Mouse (Mus musculus) intestine, postnatal 0 days (tissue): ENCODE measurements around the gene Rdh12. TPM values are rescaled to one million over a fixed set of nuclear protein-coding genes. Genes with fewer than 3 reads are reported as not detected.

ENCODE experiments used
- ATAC-seq: fragments of 200-750 bp; cut with Nextera tagmentation; 2 replicates; pipeline ENCODE4 v1.8.0; 2017; ENCODE audit warnings: mild to moderate bottlenecking, moderate TSS enrichment, moderate library complexity
- H3K27ac ChIP-seq: fragments of 300-500 bp; sonication (generic); 2 replicates; pipeline ENCODE4 v1.5.1; 2014; ENCODE audit warnings: mild to moderate bottlenecking, low read depth, low read length, moderate library complexity
- H3K27me3 ChIP-seq: fragments of 300-500 bp; sonication (generic); replicated peaks from 2 replicates; pipeline ENCODE4 v1.6.1; 2014; ENCODE audit warnings: low read length, mixed read lengths; ENCODE audit not compliant: control insufficient read depth, insufficient read depth
- H3K36me3 ChIP-seq: fragments of 300-500 bp; sonication (generic); 2 replicates; pipeline ENCODE4 v1.6.1; 2014; ENCODE audit warnings: mild to moderate bottlenecking, moderate library complexity; ENCODE audit not compliant: control insufficient read depth, insufficient read depth
- H3K4me1 ChIP-seq: fragments of 300-500 bp; sonication (generic); replicated peaks from 2 replicates; pipeline ENCODE4 v1.6.1; 2014; ENCODE audit warnings: antibody characterized with exemption, low read length, mixed read lengths; ENCODE audit not compliant: control insufficient read depth, insufficient read depth
- H3K4me2 ChIP-seq: fragments of 300-500 bp; sonication (generic); replicated peaks from 2 replicates; pipeline ENCODE4 v1.6.1; 2014; ENCODE audit warnings: low read depth, mild to moderate bottlenecking, moderate library complexity
- H3K4me3 ChIP-seq: fragments of 300-500 bp; sonication (generic); 2 replicates; pipeline ENCODE4 v1.5.1; 2014; ENCODE audit warnings: low read depth, low read length
- H3K9ac ChIP-seq: fragments of 300-500 bp; sonication (generic); 2 replicates; pipeline ENCODE4 v1.6.1; 2014; ENCODE audit warnings: mild to moderate bottlenecking, low read depth, low read length
- H3K9me3 ChIP-seq: fragments of 300-500 bp; sonication (generic); 2 replicates; pipeline ENCODE4 v1.6.1; 2016; ENCODE audit warnings: mixed run types; ENCODE audit not compliant: control insufficient read depth
- CTCF ChIP-seq: sonication (generic); IDR thresholded peaks from 2 replicates; pipeline ENCODE4 v1.5.1; 2016; ENCODE audit warnings: low read depth, mild to moderate bottlenecking, control low read depth, antibody characterized with exemption, moderate library complexity
- WGBS: fragments of 180-500 bp; shearing (Covaris S2); extraction: QIAGEN DNeasy Blood & Tissue Kit; methylation state at CpG from one replicate; pipeline ENCODE4 v1.1.7; 2014; 5-methylcytosine and 5-hydroxymethylcytosine counted together
- polyA plus RNA-seq: library from polyadenylated mRNA; unstranded; fragments of >200 nt; fragmentation: Nextera tagmentation; extraction: Ambion mirVana; gene quantifications from 2 replicates; pipeline ENCODE4 v1.2.1, GENCODE M21; 2015

Rdh12 gene
- polyA plus RNA-seq, 1 experiment from 2014 or later: 0.44 TPM

DNA sequence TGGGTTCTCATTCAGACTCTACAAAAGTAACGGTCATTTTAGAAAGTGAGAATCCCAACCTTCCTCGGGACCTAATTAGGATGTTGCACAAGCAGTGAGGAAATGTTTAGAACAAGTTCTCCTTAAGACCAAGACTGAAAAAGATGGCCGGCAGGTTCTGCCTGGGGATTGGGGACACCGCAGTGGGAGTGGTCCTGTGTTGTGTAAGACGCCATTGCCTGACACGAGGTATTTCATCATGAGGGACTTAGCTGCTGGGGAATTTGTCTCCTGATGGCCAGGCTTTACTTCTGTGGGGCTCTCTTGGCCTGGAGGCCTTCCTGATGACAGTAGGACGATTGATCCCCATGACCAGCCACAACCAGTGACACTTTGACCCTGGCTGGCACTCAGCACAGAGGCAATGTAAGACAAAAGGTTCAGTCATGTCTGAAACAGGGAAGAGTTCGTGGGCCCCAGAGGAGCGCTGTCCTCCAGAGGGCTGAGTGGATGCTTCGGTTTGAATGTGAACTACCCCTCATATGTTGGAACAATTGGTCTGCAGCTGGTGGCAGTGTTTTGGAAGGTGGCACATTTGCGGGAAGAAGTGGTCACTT is 26.9 kb downstream of the Rdh12 start:
- no peaks in the 10 kb centered on the region for H3K27me3 ChIP-seq
- H3K9me3 ChIP-seq: no peaks in the 10 kb centered on the region
- no peak overlapping the region for H3K4me3 ChIP-seq
- H3K36me3 ChIP-seq: peaks cover 74% of the 10 kb centered on the region
- no peak overlapping the region for H3K9ac ChIP-seq
- WGBS: 83% methylated on average over 11 of the region's 11 CpGs
- ATAC-seq: no peak
- no peak overlapping the region for H3K4me2 ChIP-seq
- TF ChIP-seq CTCF: no peak
- H3K4me1 ChIP-seq: no peaks in the 10 kb centered on the region
- no peak overlapping the region for H3K27ac ChIP-seq

DNA sequence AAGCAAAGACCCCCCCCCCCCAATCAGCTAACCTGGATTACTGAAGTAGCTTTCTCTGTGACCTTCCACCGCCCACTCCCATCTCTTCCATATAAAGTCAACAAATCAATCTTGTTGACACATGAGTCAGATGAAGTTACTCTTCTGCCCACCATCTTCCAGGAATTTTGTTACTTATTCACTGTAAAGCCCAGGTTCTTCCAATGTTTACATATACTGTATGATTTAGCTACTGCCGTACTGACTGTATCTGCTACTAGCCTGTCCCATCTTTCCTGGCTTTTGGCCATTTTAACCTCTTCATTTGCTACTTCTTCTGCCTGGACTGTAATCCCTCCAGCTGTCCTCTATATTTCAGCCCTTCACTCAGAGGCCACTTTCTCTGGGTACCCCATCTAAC is 33.3 kb downstream of the Rdh12 start:
- no peaks in the 10 kb centered on the region for H3K9me3 ChIP-seq
- TF ChIP-seq CTCF: no peak
- no peak overlapping the region for H3K4me3 ChIP-seq
- 72% methylated on average over 2 of the region's 2 CpGs for WGBS
- H3K9ac ChIP-seq: no peak overlapping the region
- no peak for ATAC-seq
- no peaks in the 10 kb centered on the region for H3K4me1 ChIP-seq
- no peak overlapping the region for H3K27ac ChIP-seq
- no peaks in the 10 kb centered on the region for H3K27me3 ChIP-seq
- H3K36me3 ChIP-seq: peaks cover 93% of the 10 kb centered on the region
- H3K4me2 ChIP-seq: no peak overlapping the region

DNA sequence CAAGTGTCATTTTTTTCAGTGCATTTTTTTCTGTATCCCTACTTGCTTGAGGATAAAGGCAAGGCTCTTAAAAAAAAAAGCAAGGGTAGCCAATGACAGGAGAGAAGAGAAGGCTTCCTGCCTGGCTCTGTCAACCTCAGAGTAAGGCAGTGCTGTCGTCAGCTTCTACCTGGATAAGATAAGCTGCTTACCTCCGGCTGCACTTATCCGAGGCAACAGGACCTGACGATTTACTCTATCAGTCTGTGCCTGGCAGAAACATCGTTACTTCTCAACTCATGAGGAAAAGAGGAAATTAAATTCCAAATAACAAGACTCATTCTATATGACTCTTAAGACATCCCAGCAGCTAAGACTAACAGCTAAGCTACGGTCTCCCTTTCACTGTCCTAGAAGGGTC is 34.2 kb downstream of the Rdh12 start:
- Histone ChIP-seq H3K9me3 (no peaks in the 10 kb centered on the region), H3K36me3 (peaks cover 91% of the 10 kb centered on the region), H3K9ac (no peak overlapping the region), H3K27me3 (no peaks in the 10 kb centered on the region), H3K4me1 (no peaks in the 10 kb centered on the region), H3K4me3 (no peak overlapping the region), H3K27ac (no peak overlapping the region), H3K4me2 (no peak overlapping the region)
- no peak for TF ChIP-seq CTCF
- 68% methylated on average over 6 of the region's 6 CpGs for WGBS
- no peak for ATAC-seq

DNA sequence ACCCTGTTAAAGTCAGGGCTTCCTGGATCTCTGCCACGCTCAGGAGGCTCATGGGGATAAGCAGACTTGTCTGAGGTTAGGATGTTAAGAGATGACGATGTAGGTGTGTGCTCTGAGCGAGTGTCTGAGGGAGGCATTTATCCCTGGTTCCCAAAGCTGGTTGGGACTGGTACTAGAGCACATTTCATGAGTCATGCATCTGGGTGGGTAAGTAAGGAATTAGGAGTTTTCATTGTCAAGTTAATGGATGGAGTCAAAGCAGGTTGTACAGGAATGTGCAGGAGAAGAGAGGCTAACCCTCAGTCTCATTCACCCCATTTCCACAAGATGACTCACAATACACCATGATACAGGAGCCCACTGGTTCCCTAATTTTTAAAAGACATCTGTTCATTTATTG is 39.4 kb downstream of the Rdh12 start:
- Histone ChIP-seq H3K9me3 (no peaks in the 10 kb centered on the region), H3K27ac (no peak overlapping the region), H3K9ac (no peak overlapping the region), H3K36me3 (peaks cover 86% of the 10 kb centered on the region), H3K4me3 (no peak overlapping the region), H3K4me1 (no peaks in the 10 kb centered on the region), H3K4me2 (no peak overlapping the region), H3K27me3 (no peaks in the 10 kb centered on the region)
- WGBS: 91% methylated on average over 3 of the region's 3 CpGs
- TF ChIP-seq CTCF: no peak
- ATAC-seq: no peak

DNA sequence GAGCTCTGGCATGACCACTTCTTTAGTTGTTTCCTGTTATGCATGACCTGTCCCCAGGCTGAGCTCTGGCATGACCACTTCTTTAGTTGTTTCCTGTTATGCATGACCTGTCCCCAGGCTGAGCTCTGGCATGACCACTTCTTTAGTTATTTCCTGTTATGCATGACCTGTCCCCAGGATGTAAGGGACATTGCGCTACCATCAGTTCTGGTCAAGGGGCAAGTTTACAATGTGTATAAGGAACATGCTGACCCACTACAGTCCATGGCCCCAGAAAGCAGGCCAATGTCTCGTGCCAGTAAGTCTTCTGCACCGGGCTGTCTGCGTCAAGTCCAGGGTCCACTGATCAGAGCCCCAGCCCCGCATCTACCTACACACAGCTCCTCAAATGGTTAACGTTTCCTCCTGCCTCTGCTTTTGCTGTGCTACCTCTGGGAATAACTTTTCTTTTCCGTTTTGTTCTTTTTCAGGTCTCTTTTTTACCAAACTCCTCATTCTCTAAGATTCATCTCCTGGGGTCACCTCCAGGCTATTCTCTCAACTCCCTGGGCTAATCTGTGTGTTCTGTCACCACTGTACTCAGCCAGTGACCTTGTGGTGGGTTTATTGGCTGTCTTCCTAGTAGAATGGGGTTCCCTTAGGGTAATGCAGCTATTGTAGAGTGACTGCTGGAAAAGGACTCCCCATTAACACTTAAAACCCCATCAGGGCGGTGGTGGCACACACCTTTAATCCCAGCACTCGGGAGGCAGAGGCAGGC is 44.8 kb downstream of the Rdh12 start:
- ATAC-seq: peak; percentile 61
- no peak overlapping the region for H3K9ac ChIP-seq

DNA sequence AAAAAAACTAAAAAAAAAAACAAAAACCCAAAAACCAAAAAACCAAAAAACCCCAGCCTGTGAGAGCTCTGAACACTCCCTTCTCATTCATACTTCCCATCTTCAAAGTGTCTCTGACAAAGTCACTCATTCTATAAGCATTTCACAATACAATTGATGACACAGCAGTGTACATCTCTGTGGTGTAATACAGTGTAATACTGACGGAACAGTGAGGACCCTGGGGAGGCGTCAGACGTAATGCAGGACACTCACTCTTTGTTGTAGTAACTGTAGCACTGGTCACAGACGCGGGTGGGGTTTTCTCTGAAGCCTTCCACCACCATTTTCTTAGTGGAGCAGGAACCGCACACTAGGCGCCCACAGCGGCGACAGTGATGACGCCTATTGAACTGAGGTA is 46.3 kb downstream of the Rdh12 start:
- no peak overlapping the region for H3K9ac ChIP-seq
- no peak overlapping the region for H3K4me2 ChIP-seq
- WGBS: 95% methylated on average over 10 of the region's 10 CpGs
- H3K4me3 ChIP-seq: no peak overlapping the region
- no peaks in the 10 kb centered on the region for H3K27me3 ChIP-seq
- H3K27ac ChIP-seq: no peak overlapping the region
- TF ChIP-seq CTCF: no peak
- H3K9me3 ChIP-seq: no peaks in the 10 kb centered on the region
- ATAC-seq: no peak
- no peaks in the 10 kb centered on the region for H3K4me1 ChIP-seq
- peaks cover 78% of the 10 kb centered on the region for H3K36me3 ChIP-seq

More for the DNA sequence above, 44.8 kb downstream of the Rdh12 start:
- no peak overlapping the region for H3K4me2 ChIP-seq
- WGBS: 90% methylated on average over 9 of the region's 9 CpGs
- H3K4me1 ChIP-seq: no peaks in the 10 kb centered on the region
- 0 out of 2 replicates have a peak overlapping the region, but pooled peaks have one; percentile 35 for H3K27ac ChIP-seq
- no peaks in the 10 kb centered on the region for H3K27me3 ChIP-seq
- H3K4me3 ChIP-seq: no peak overlapping the region
- peaks cover 81% of the 10 kb centered on the region for H3K36me3 ChIP-seq
- no peaks in the 10 kb centered on the region for H3K9me3 ChIP-seq
- TF ChIP-seq CTCF: no peak
